Mouse (Mus musculus) adrenal gland, postnatal 4 days (tissue): ENCODE measurements around the gene Zfp994. TPM values are rescaled to one million over a fixed set of nuclear protein-coding genes. Genes with fewer than 3 reads are reported as not detected.
A peak's percentile ranks its signal among the peaks of the same experiment; 100 is the strongest.
"Not testable (repeated sequence)": the region's sequence is repeated elsewhere in the genome, so short reads cannot be mapped to it uniquely, and the experiment has no call there.

Experiments used
- DNase-seq, 2 experiments: peaks; one replicate each; pipeline ENCODE4 v3.0.0; 2021 to 2022; ENCODE audit warnings: low spot score in 2 of 2, mixed read lengths in 2 of 2
- long read RNA-seq, 2 experiments: library from polyadenylated mRNA; stranded (forward); transcript quantifications; one replicate each; pipeline ENCODE4 v2.0.0; 2021
- total RNA-seq, 2 experiments: library from RNA; stranded (reverse); gene quantifications; 2 replicates each; pipeline ENCODE4 v1.2.3; 2021

Zfp994 gene
- total RNA-seq: 1 to 10 TPM; 6.3 to 6.9 TPM
- long read RNA-seq, experiment 1, partial matches to known transcripts: 0 of 3 reads
- long read RNA-seq, experiment 1, other reads (novel, unspliced or antisense): 3 of 3 reads
- long read RNA-seq, experiment 2, full-length matches to known transcripts: 2 of 6 reads
- long read RNA-seq, experiment 2, partial matches to known transcripts: 0 of 6 reads
- long read RNA-seq, experiment 2, other reads (novel, unspliced or antisense): 4 of 6 reads

GRCm38 (mm10) chr17:22225422-22226012 lies at the start of gene Zfp994:
Zfp994 (minus strand) TSS chr17:22225616.
- peak; percentile 61 to 77 for DNase-seq

DNA sequence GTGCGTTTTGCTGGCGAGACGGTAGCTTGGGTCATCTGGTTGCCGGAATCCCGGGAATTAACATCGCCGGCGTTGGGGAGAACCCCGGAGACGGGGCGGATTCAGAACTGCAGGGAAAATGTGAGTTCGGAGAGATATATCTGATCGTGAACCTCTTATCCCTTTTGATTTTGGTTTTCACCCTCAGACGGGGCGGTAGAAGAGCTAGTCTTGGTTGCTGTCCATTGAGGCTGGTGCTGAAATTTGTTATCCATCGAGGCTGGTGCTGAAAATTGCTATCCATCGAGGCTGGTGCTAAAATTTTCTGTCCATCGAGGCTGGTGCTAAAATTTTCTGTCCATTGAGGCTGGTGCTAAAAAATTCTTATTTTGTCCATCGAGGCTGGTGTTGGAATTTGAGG lies 5.3 kb upstream of the Zfp994 start:
- not testable (repeated sequence) for DNase-seq

DNA sequence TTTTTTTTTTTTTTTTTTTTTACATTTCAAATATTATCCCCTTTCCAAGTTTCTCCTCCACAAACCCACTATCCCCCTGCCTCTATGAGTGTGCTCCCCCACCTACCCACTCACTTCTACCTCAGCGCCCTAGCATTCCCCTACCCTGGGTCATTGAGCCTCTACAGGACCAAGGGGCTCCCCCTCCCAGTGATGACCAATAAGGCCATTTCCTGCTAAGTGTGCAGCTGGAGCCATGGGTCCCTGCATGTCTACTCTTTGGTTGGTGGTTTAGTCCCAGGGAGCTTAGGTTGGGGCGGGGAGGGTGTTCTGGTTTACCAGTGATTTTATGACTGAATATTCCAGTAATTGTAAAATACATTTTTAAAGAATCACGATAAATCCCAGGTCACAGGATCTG lies 401 bp downstream of the Zfp994 start:
- not testable (repeated sequence) for DNase-seq

DNA sequence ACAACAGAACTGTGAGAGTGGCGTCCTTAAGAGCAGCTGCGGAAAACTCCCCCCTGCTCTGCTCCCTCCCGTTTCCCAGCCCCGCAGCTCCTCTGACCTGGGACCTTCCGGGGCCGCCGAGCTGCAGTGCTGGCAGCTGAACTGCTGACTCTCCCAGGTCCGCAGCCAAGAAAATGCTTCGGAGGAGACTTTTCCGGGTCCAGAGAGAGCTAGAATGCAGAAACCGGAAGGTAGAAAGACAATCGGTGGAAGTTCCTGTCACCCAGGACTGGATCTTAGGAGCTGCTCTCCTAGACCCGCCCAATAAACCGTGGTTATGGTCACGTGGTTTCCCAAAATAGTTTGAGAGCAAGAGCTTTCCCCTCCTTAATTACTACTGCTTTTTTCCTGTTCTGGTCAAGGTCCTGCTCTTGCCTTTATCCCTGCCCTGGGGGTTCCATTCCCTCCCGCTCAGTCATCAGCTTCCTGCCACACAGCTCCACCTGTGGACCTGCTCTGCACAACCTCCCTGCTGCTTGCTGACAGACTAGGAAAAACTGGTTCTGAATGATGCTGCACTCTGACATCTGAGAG lies 59.6 kb downstream of the Zfp994 start, which contains the start of gene Zfp947:
TSS of gene Zfp947 (minus strand) at position 469 of the 573 bp plus-strand sequence.
- peak; percentile 7 to 10 for DNase-seq

DNA sequence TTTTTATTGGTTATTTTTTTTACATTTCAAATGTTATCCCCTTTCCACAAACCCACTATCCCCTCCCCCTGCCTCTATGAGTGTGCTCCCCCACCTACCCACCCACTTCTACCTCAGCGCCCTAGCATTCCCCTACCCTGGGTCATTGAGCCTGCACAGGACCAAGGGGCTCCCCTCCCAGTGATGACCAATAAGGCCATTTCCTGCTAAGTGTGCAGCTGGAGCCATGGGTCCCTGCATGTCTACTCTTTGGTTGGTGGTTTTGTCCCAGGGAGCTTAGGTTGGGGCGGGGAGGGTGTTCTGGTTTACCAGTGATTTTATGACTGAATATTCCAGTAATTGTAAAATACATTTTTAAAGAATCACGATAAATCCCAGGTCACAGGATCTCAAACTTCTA lies 60.1 kb downstream of the Zfp994 start:
- not testable (repeated sequence) for DNase-seq

DNA sequence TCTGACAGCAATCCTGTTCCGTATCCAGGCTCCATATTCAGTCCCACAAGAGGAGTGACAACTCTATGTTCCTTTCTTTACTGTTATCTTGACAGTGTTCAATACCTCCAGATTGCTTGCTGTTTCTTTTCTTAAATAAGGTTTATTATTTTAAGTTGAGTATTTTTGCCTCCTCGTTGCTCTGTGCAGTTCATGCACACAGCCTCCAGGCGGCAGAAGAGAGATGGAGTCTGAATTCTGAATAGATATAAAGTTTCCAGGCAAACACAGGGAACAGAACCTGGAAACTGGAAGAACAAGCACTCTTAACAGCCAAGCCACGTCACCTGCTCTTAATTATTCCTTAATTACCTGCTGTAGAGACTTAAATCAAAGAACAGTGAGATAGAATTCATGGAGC lies 71.5 kb downstream of the Zfp994 start:
- not testable (repeated sequence) for DNase-seq

Other genes starting within 250 kb of the Zfp994 start
- gene Zfp947, start 59.4 kb downstream of the Zfp994 start, total RNA-seq: 1 to 10 TPM; 2.5 to 3.1 TPM
- gene CT030661.1, start 89.2 kb upstream of the Zfp994 start, total RNA-seq: 10 to 100 TPM; 16.2 to 17.4 TPM
- gene Zfp944, start 135.8 kb upstream of the Zfp994 start, total RNA-seq: 1 to 10 TPM; 8.2 to 9.9 TPM
- gene Zfp758, start 135.8 kb upstream of the Zfp994 start, total RNA-seq: 10 to 100 TPM; 10.9 to 11.1 TPM
- 10 to 100 TPM in 1 of 2 experiments, 1 to 10 TPM in 1; 9.4 to 12.0 TPM for gene Zfp946, start 198.6 kb upstream of the Zfp994 start, total RNA-seq